Mouse (Mus musculus): Measurements from ENCODE around the gene Elf1. TPM values are rescaled to one million over a fixed set of nuclear protein-coding genes. Genes with fewer than 3 reads are reported as not detected.

Gene Elf1
- total and polyA plus RNA-seq, 3 experiments: 21.5 to 43.1 (median 24.2) TPM

- Histone ChIP-seq H3K9ac (ENCODE audit: control insufficient read depth, low read depth, low read length, poor library complexity, severe bottlenecking) (no peak overlapping the region), H3K4me3 (ENCODE audit: control insufficient read depth in 1 of 2, insufficient read depth in 1 of 2, low read depth in 2 of 2, low read length in 2 of 2) (no peak overlapping the region), H3K27ac (ENCODE audit: control insufficient read depth, low read depth, low read length) (no peak overlapping the region), H3K9me3 (replicated peaks; ENCODE audit: insufficient read depth, low read length) (no peaks in the 10 kb centered on the region), H3K79me2 (ENCODE audit: control insufficient read depth, insufficient read depth, low read length, poor library complexity) (no peaks in the 10 kb centered on the region), H3K4me1 (ENCODE audit: control insufficient read depth in 1 of 2, insufficient read depth in 2 of 2, low read length in 2 of 2) (no peaks in the 10 kb centered on the region), H3K27me3 (ENCODE audit: control insufficient read depth in 1 of 2, insufficient read depth in 2 of 2, low read length in 2 of 2) (no peaks in the 10 kb centered on the region), H3K36me3 (ENCODE audit: control insufficient read depth in 1 of 2, insufficient read depth in 2 of 2, low read length in 2 of 2) (peaks cover 2 to 68% of the 10 kb centered on the region in 2 experiments; a peak in 3 of 4 replicates)
- no peak for DNase-seq (ENCODE audit: low read depth, low spot score)
- TF ChIP-seq USF2 (IDR thresholded peaks at IDR 0.05; ENCODE audit: borderline replicate concordance in 1 of 2, insufficient read depth in 1 of 2, low read depth in 1 of 2, low read length in 2 of 2): no peak
Observed at GRCm38 (mm10) chr14:79607352-79607751, 126.4 kb downstream of the Elf1 start.

- no peak for DNase-seq (ENCODE audit: low read depth, low spot score)
- H3K79me2 ChIP-seq (ENCODE audit: control insufficient read depth, insufficient read depth, low read length, poor library complexity): no peaks in the 10 kb centered on the region
- H3K27me3 ChIP-seq (ENCODE audit: control insufficient read depth in 1 of 2, insufficient read depth in 2 of 2, low read length in 2 of 2): no peaks in the 10 kb centered on the region
- no peak for TF ChIP-seq MAX (IDR thresholded peaks at IDR 0.05; ENCODE audit: low read length)
- TF ChIP-seq POLR2AphosphoS2 (IDR thresholded peaks at IDR 0.05; ENCODE audit: low read length): no peak
- no peak for TF ChIP-seq RAD21 (IDR thresholded peaks at IDR 0.05; ENCODE audit: low read depth, low read length)
- no peak for TF ChIP-seq ETS1 (IDR thresholded peaks at IDR 0.05; ENCODE audit: low read depth, low read length)
- TF ChIP-seq ZNF384 (IDR thresholded peaks at IDR 0.05; ENCODE audit: low read depth, low read length): no peak
- TF ChIP-seq JUND (IDR thresholded peaks at IDR 0.05; ENCODE audit: low read depth, low read length): no peak
- no peak for TF ChIP-seq ZKSCAN1 (IDR thresholded peaks at IDR 0.05; ENCODE audit: low read depth, low read length)
- TF ChIP-seq MXI1 (IDR thresholded peaks at IDR 0.05; ENCODE audit: low read depth, low read length): no peak
- no peak for TF ChIP-seq ZMIZ1 (IDR thresholded peaks at IDR 0.05; ENCODE audit: low read depth, low read length)
- H3K9ac ChIP-seq (ENCODE audit: control insufficient read depth, low read depth, low read length, poor library complexity, severe bottlenecking): no peak overlapping the region
- H3K27ac ChIP-seq (ENCODE audit: control insufficient read depth, low read depth, low read length): no peak overlapping the region
- H3K4me1 ChIP-seq (ENCODE audit: control insufficient read depth in 1 of 2, insufficient read depth in 2 of 2, low read length in 2 of 2): no peaks in the 10 kb centered on the region
- H3K9me3 ChIP-seq (replicated peaks; ENCODE audit: insufficient read depth, low read length): no peaks in the 10 kb centered on the region
- H3K36me3 ChIP-seq (ENCODE audit: control insufficient read depth in 1 of 2, insufficient read depth in 2 of 2, low read length in 2 of 2): peaks cover 0 to 70% of the 10 kb centered on the region in 2 experiments; a peak in 2 of 4 replicates
- no peak overlapping the region for H3K4me3 ChIP-seq (ENCODE audit: control insufficient read depth in 1 of 2, insufficient read depth in 1 of 2, low read depth in 2 of 2, low read length in 2 of 2)
Observed at GRCm38 (mm10) chr14:79608286-79608685, 127.3 kb downstream of the Elf1 start.

GRCm38 (mm10) chr14:79617121-79617828 is 136.3 kb downstream of the Elf1 start:
- no peaks in the 10 kb centered on the region for H3K79me2 ChIP-seq (ENCODE audit: control insufficient read depth, insufficient read depth, low read length, poor library complexity)
- DNase-seq (ENCODE audit: low read depth, low spot score): peak; percentile 34
- H3K36me3 ChIP-seq (ENCODE audit: control insufficient read depth in 1 of 2, insufficient read depth in 2 of 2, low read length in 2 of 2): peaks cover 18 to 43% of the 10 kb centered on the region in 2 experiments
- H3K27ac ChIP-seq (ENCODE audit: control insufficient read depth, low read depth, low read length): no peak overlapping the region
- peak; percentile 49 for TF ChIP-seq SMC3 (IDR thresholded peaks at IDR 0.05; ENCODE audit: low read depth, low read length)
- TF ChIP-seq RAD21 (IDR thresholded peaks at IDR 0.05; ENCODE audit: low read depth, low read length): peak; percentile 44
- no peak for TF ChIP-seq POLR2AphosphoS5 (IDR thresholded peaks at IDR 0.05; ENCODE audit: borderline replicate concordance, low read depth, low read length)
- TF ChIP-seq ELF1 (IDR thresholded peaks at IDR 0.05; ENCODE audit: low read depth, low read length): no peak
- TF ChIP-seq CTCF (IDR thresholded peaks at IDR 0.05 in 2 of 3, conservative IDR thresholded peaks at IDR 0.05 in 1 of 3; ENCODE audit: control insufficient read depth in 1 of 3, insufficient read depth in 1 of 3, low read depth in 2 of 3, low read length in 3 of 3, poor library complexity in 1 of 3, severe bottlenecking in 1 of 3): peak in 2 of 3 experiments; percentile 28 to 48; a peak in 3 of 6 replicates
- H3K9ac ChIP-seq (ENCODE audit: control insufficient read depth, low read depth, low read length, poor library complexity, severe bottlenecking): no peak overlapping the region
- H3K4me3 ChIP-seq (ENCODE audit: control insufficient read depth in 1 of 2, insufficient read depth in 1 of 2, low read depth in 2 of 2, low read length in 2 of 2): no peak overlapping the region
- H3K9me3 ChIP-seq (replicated peaks; ENCODE audit: insufficient read depth, low read length): no peaks in the 10 kb centered on the region
- H3K27me3 ChIP-seq (ENCODE audit: control insufficient read depth in 1 of 2, insufficient read depth in 2 of 2, low read length in 2 of 2): no peaks in the 10 kb centered on the region
- H3K4me1 ChIP-seq (ENCODE audit: control insufficient read depth in 1 of 2, insufficient read depth in 2 of 2, low read length in 2 of 2): peaks cover 9 to 13% of the 10 kb centered on the region in 2 experiments

All from MEL (cell line).